Mouse (Mus musculus): ENCODE measurements at regions not wholly inside any gene's neighbourhood (a gene's known extent, or its start where the extent isn't known, plus 50 kb on each side); places are given as distances from the start of the nearest gene placed in this dataset.
"Not testable (repeated sequence)": the region's sequence is repeated elsewhere in the genome, so short reads cannot be mapped to it uniquely, and the experiment has no call there.

- DNase-seq (ENCODE audit: low spot score), result peak; percentile 60
These were observed 54.7 kb upstream of the Usp25 start for GRCm38 (mm10) chr16:76958597-76959392.

- DNase-seq (ENCODE audit: low spot score), result no peak
These were observed 56.0 kb upstream of the Usp25 start for GRCm38 (mm10) chr16:76957491-76957890.

GRCm38 (mm10) chr16:76957090-76957489, 56.4 kb upstream of the Usp25 start:
- DNase-seq (ENCODE audit: low spot score), result no peak

- DNase-seq (ENCODE audit: low spot score), result no peak
These were observed 62.5 kb upstream of the Usp25 start for GRCm38 (mm10) chr16:76950836-76951486.

GRCm38 (mm10) chr16:76947011-76947410, 66.5 kb upstream of the Usp25 start:
- DNase-seq (ENCODE audit: low spot score), result no peak

GRCm38 (mm10) chr16:76938128-76938527, 75.4 kb upstream of the Usp25 start:
- DNase-seq (ENCODE audit: low spot score), result no peak

GRCm38 (mm10) chr16:76927901-76928300, 85.6 kb upstream of the Usp25 start:
- DNase-seq (ENCODE audit: low spot score), result no peak

GRCm38 (mm10) chr16:76920137-76920536, 93.4 kb upstream of the Usp25 start:
- not testable (repeated sequence) for DNase-seq (ENCODE audit: low spot score)

GRCm38 (mm10) chr16:76918598-76918997, 94.9 kb upstream of the Usp25 start:
- no peak for DNase-seq (ENCODE audit: low spot score)

GRCm38 (mm10) chr16:76914311-76914710, 99.2 kb upstream of the Usp25 start:
- no peak for DNase-seq (ENCODE audit: low spot score)

- DNase-seq (ENCODE audit: low spot score), result no peak
These were observed 108.1 kb upstream of the Usp25 start for GRCm38 (mm10) chr16:76905205-76905996.

- peak; percentile 76 for DNase-seq (ENCODE audit: low spot score)
These were observed 114.4 kb upstream of the Usp25 start for GRCm38 (mm10) chr16:76899083-76899482.

GRCm38 (mm10) chr16:76896305-76896704, 117.2 kb upstream of the Usp25 start:
- no peak for DNase-seq (ENCODE audit: low spot score)

- no peak for DNase-seq (ENCODE audit: low spot score)
These were observed 117.7 kb upstream of the Usp25 start for GRCm38 (mm10) chr16:76895781-76896180.

- DNase-seq (ENCODE audit: low spot score), result no peak
These were observed 134.9 kb upstream of the Usp25 start for GRCm38 (mm10) chr16:76878576-76878975.

GRCm38 (mm10) chr16:76875397-76876018, 138.0 kb upstream of the Usp25 start:
- DNase-seq (ENCODE audit: low spot score), result no peak

GRCm38 (mm10) chr16:76866465-76866802, 147.1 kb upstream of the Usp25 start:
- no peak for DNase-seq (ENCODE audit: low spot score)

GRCm38 (mm10) chr16:76865731-76866464, 147.6 kb upstream of the Usp25 start:
- peak; percentile 62 for DNase-seq (ENCODE audit: low spot score)

GRCm38 (mm10) chr16:76864392-76864791, 149.1 kb upstream of the Usp25 start:
- DNase-seq (ENCODE audit: low spot score), result no peak

- no peak for DNase-seq (ENCODE audit: low spot score)
These were observed 157.7 kb upstream of the Usp25 start for GRCm38 (mm10) chr16:76855797-76856196.

GRCm38 (mm10) chr16:76851396-76851795, 162.1 kb upstream of the Usp25 start:
- DNase-seq (ENCODE audit: low spot score), result no peak

- no peak for DNase-seq (ENCODE audit: low spot score)
These were observed 176.1 kb upstream of the Usp25 start for GRCm38 (mm10) chr16:76837450-76837849.
